In genomic region chr9:102975887-102976286, GRCm38 (mm10) we compare ENCODE assay signal across 30 mouse cellular contexts. TPM values are rescaled to one million over a fixed set of nuclear protein-coding genes. Genes with fewer than 3 reads are reported as not detected.
"Had no signal": no experiment of that assay in that cellular context is flagged by ENCODE, and none has a peak within 500 bp of the region (broad histone marks: within the 10 kb centered on the region; RNA-seq: fewer than 3 reads in every experiment).

No protein-coding gene starts in this region.

- H3K4me2 ChIP-seq: embryonic facial prominence, embryonic 12.5 days; embryonic facial prominence, embryonic 13.5 days; embryonic facial prominence, embryonic 15.5 days; forebrain, embryonic 12.5 days; forebrain, embryonic 13.5 days; forebrain, embryonic 15.5 days had no signal

- H3K9ac ChIP-seq: embryonic facial prominence, embryonic 12.5 days; embryonic facial prominence, embryonic 13.5 days; embryonic facial prominence, embryonic 15.5 days; forebrain, embryonic 12.5 days; forebrain, embryonic 13.5 days; forebrain, embryonic 15.5 days; forebrain, postnatal 0 days had no signal

- H3K27ac ChIP-seq: embryonic facial prominence, embryonic 12.5 days; embryonic facial prominence, embryonic 15.5 days; forebrain, embryonic 10.5 days; forebrain, embryonic 12.5 days; forebrain, embryonic 13.5 days; forebrain, embryonic 15.5 days; gastrocnemius, adult 2 months had no signal

- ATAC-seq: forebrain, embryonic 13.5 days; forebrain, embryonic 14.5 days; forebrain, embryonic 15.5 days; forebrain, embryonic 16.5 days; forebrain, postnatal 0 days had no signal

- H3K36me3 ChIP-seq: embryonic facial prominence, embryonic 10.5 days; embryonic facial prominence, embryonic 12.5 days; embryonic facial prominence, embryonic 13.5 days; embryonic facial prominence, embryonic 15.5 days; forebrain, embryonic 10.5 days; forebrain, embryonic 12.5 days; forebrain, embryonic 15.5 days had no signal

- H3K27me3 ChIP-seq: embryonic facial prominence, embryonic 12.5 days; embryonic facial prominence, embryonic 15.5 days; forebrain, embryonic 12.5 days; forebrain, embryonic 13.5 days; forebrain, embryonic 15.5 days had no signal

- H3K4me1 ChIP-seq: forebrain, embryonic 13.5 days; forebrain, embryonic 15.5 days had no signal

- DNase-seq: cerebellum, adult 2 months; cerebellum, adult 8-10 months; cerebellum, adult 9-10 months; cerebellum, adult 9-11 months; cerebellum, postnatal 10 days; cerebellum, postnatal 14 days; cerebellum, postnatal 25 days; cerebellum, postnatal 36 days; embryo, embryonic 11 days; forebrain, postnatal 0 days; gastrocnemius, adult 2 months; gastrocnemius, postnatal 10 days; gastrocnemius, postnatal 14 days; gastrocnemius, postnatal 25 days; gastrocnemius, postnatal 36 days; heart, adult 11 months; heart, adult 18-20 months had no signal

- H3K9me3 ChIP-seq: embryonic facial prominence, embryonic 10.5 days; embryonic facial prominence, embryonic 12.5 days; embryonic facial prominence, embryonic 13.5 days; embryonic facial prominence, embryonic 15.5 days; forebrain, embryonic 10.5 days; forebrain, embryonic 12.5 days; forebrain, embryonic 13.5 days; forebrain, embryonic 15.5 days had no signal

- H3K4me3 ChIP-seq: embryonic facial prominence, embryonic 10.5 days; embryonic facial prominence, embryonic 12.5 days; embryonic facial prominence, embryonic 13.5 days; embryonic facial prominence, embryonic 15.5 days; erythroblast, embryonic 14.5 days; forebrain, embryonic 10.5 days; forebrain, embryonic 12.5 days; forebrain, embryonic 13.5 days; forebrain, embryonic 15.5 days; gastrocnemius, adult 2 months had no signal

RNA-seq across cellular contexts. Expression of gene Slco2a1, which starts 12.6 kb away (rescaled TPM):
- total RNA-seq: common myeloid progenitor, adult 5-6 weeks; granulocyte monocyte progenitor cell, adult 5-6 weeks had no signal
